Mouse (Mus musculus) regulatory T cell (primary cell): ENCODE data around the gene Cfap300.

ENCODE experiments used
- in situ Hi-C: fragments of 300-600 bp; cut with MboI, MseI; formaldehyde crosslinking; loops from one replicate; pipeline ENCODE4 v1.15.1; 2025; ENCODE audit warnings: high pct_unique_total_duplicates

The Cfap300 gene

GRCm38 (mm10) chr9:7984287-7984686 is 58.3 kb downstream of the Cfap300 start:
- in situ Hi-C loops, result no loop called here

- in situ Hi-C loops, result no loop called here
Observed at GRCm38 (mm10) chr9:7983665-7984064, 59.0 kb downstream of the Cfap300 start.

- in situ Hi-C loops, result no loop called here
Observed at GRCm38 (mm10) chr9:7980162-7980561, 62.5 kb downstream of the Cfap300 start.

- in situ Hi-C loops, result no loop called here
Observed at GRCm38 (mm10) chr9:7979153-7979916, 63.3 kb downstream of the Cfap300 start.

GRCm38 (mm10) chr9:7978502-7978901 is 64.1 kb downstream of the Cfap300 start:
- in situ Hi-C loops, result no loop called here

GRCm38 (mm10) chr9:7977587-7977986 is 65.0 kb downstream of the Cfap300 start:
- in situ Hi-C loops, result no loop called here

- in situ Hi-C loops, result no loop called here
Observed at GRCm38 (mm10) chr9:7971993-7972392, 70.6 kb downstream of the Cfap300 start.
